Mouse (Mus musculus): ENCODE data around the gene Eepd1.

Eepd1 gene

DNA sequence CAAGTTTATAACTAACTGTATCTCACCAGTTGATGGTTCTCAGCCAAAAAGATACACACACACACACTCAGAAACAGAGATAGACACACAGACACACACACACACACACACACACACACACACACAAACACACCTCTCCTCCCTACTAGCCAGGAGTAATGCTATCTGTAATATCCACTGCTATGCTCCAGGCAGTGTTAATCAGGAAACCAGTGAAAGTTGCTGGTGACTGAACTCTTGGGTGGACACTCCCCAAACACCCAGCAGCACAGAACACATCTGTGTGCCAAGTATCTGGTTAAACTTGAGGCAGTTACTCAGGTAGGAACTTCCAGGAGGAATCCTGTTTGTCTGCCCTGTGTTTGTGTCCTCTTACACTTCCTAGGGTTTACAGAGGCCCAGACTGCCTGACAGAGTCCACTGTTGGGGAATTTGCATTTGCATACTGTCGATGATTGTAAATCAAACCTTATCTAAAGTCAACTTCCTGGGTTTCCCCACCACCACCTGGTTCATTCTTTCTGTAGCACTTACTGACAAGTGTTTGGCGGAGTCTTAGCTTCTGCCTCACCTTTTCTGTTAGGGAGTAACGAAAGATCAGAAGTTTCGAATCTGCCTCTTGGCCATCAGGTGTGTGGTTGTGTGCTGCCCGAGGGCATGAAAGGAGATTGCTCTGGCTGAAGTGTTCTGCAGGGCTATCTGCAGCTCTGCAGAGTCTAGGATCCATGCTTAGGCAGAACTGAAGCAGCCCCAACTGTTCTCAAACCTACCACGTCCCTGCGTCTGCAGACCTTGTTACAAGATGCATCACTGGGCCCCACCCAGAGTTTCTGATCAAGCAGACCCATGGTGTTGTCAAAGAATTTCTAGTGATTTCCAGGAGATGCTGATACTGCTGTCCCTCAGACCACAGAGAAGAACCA is 97.6 kb downstream of the Eepd1 start:
- no peak for DNase-seq (ENCODE audit: low spot score in 2 of 2)

DNA sequence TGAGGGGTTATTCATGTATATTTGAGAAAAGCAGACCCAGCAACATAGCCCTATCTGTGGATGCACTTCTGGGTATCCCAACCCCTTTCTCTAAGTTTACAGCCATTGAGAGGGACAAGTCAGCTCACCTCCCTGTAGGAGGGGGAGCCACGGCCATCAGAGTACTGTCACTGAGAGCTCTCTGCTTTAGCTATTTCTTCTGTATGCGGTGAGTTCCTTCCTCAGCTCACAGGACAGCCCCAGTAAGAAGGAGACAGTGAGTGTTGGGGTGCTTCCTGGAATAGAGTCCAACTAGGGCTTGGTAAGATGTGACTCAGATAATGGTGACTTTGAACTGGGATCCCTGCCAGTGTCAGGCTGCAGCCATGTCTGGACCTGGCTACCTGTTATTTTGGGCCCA is 102.3 kb downstream of the Eepd1 start:
- no peak for DNase-seq (ENCODE audit: low spot score in 2 of 2)

DNA sequence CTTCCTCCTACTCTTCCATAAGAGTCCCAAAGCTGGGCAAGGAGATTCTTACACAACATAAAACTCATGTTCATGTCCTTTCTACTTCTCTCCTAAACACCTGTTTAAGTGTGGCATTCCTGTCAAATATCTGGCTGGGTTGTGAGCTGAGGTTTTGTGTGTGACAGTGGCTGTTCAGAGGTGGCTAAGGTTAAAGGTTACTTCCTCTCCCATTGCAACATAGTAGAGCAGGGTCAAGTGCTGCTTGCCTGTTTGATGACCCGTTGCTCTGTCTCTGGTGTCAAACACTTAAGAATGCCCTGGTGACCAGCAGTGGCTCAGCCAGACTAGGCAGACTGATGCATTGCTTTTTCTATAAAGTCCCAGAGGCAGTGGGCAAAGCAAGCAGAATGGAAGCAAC is 104.3 kb downstream of the Eepd1 start:
- DNase-seq (ENCODE audit: low spot score in 2 of 2), result no peak

DNA sequence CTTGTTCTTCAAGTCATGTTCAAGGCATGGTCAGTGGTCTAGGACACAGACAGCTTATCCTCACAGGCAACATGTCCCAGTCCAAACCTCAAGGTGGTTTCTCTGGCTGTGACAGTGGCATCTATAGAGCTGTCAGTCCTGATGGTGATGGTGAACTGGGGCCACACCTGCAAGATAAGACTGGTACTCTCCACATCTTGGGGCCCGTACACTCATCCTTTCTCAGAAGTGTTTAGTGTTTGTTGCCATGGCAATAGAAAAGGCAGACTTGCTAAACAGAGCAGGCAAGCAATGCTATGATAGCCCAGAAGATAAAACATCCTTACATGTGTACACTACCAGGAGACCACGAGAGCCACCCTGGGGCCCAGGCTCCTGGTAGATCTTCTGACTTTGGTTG is 107.2 kb downstream of the Eepd1 start:
- DNase-seq (ENCODE audit: low spot score in 2 of 2), result no peak

DNA sequence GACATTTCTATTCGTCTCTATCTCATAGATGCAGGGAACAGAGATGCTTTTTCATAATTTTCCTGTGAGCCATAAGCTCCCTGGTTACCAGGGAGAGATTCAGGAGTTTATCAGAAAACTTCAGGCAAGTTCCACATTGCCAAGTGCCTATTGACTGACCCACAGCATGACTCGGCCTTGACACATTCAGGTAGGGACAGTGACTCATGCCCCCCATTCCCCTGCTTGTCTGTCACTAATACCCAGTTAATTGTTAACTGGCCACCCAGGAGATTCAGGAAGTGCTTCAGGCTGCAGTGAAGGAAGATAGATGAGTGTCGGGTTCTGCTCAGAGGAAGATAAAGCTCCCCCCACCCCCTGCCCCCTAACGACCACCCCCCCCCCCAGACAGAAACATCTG is 109.4 kb downstream of the Eepd1 start:
- DNase-seq (ENCODE audit: low spot score in 2 of 2), result no peak

DNA sequence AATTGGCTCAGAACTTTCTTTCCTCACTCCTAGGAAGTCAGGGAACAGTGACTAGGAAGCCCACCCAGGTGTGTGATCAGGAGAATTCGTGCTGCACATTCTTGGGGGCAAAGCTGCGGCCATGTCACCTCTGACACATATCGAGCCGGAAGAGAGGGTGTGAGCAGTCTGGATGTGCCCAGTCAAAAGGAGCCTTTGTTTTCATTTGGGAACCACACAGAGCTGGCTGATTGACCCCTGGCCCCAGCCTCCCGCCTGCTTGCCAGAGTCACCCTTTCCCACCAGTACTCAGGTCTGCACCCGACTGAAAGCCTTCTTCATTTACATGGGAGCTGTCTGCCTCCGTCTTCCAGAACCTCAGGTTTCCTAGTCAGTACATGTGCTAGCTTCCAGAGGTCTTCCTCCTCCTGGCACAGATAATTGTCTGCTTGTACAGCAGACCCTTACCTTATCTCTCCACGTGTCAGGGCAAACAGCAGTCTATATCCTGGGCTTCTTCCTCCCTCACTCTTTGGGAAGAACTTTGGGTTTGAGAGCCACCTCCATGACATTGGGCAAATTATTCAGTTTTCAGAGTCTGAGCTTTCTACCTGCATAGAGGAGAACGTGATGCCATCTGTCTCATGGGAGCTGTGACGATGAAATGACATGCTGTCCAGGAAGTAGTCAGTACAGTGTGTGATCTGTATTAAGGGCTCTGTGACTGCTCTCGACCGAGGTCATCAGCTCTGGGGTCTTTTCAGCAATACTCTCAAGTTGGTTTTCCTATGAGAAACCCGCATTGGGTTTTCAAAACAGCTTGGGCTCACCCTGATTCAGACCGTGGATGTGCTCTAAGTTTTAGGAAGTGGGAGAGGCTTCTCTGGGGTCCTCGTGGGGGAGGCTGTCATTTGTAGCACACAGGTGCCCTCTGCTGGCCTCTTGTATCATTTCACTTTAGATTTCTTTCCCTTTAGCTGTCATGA is 110.3 kb downstream of the Eepd1 start:
- peak in 1 of 2 experiments; percentile 51 for DNase-seq (ENCODE audit: low spot score in 2 of 2)

DNA sequence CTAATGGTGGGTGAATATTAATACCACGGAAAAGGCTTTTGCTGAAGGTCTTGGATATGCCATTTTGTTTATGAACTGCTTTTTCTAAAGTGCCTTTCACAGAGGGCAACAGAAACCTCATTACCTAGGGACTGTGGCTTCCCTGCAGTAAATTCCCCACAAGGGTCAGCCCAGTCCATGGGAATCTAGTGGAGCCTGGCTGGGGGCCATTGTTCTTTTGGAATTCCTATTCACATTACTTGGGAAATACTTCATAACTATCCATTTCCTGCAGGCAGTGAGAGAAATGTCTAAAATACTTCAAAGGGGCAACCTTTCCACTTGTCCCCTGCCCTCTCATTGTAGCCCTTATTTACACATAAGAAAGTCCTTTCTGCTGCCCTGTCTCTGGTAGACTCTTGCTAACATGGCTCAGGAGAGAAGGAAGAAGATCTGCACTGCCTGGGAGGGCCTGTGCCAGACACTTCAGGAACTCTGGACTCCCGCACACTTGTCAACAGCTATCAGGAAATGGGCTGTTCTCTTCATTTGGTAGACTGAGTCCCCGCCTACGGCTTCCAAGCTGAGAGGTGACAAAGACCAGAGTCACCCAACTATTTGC is 111.1 kb downstream of the Eepd1 start:
- no peak for DNase-seq (ENCODE audit: low spot score in 2 of 2)

DNA sequence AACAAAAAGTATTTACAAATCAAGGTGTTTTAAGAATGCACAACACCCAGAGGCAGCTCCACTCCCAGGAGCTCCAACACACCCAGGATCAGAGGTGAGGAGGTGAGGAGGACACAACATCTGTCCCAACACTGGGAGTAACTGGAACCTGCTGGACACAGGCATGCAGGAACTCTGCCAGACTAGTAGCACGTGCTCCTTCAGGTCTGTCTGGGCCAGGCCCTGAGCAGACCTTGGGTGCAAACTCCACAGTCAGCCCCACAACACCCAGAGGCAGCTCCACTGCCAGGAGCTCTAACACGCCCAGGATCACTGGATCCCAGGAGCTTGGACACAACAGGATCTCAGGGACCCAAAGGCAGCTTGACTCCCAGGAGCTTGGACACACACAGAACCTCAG is 143.4 kb downstream of the Eepd1 start:
- DNase-seq (ENCODE audit: low spot score in 2 of 2), result no peak

DNA sequence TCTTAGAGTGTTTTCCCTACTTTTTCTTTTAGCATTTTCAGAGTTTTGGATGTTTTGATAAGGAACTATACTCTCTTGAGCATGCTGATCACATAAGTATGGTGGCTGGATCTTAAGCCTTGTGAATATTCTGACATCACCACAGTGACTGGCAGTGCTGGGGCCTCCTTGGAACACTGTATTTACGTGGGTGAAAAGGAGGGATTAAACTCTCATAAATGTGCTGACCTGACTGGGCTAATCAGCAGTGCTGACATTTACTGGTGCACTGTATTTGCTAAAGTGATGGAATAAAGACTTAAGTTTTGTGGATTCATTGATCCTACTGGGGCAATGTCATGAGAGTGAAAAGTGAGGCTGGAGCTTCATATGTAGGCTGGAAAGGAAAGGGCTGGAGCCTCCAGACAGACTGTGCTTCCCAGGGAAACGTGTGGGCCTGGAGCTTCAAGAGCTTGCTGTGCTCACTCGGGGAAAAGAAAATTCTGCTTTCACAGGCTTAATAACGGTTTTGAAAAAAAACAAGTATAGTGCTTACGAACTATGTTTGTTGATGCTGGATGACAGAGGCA is 148.3 kb downstream of the Eepd1 start:
- no peak for DNase-seq (ENCODE audit: low spot score in 2 of 2)

Data from spleen, postnatal 10 days (tissue).